Mouse (Mus musculus): ENCODE measurements around the gene Snn.

DNA sequence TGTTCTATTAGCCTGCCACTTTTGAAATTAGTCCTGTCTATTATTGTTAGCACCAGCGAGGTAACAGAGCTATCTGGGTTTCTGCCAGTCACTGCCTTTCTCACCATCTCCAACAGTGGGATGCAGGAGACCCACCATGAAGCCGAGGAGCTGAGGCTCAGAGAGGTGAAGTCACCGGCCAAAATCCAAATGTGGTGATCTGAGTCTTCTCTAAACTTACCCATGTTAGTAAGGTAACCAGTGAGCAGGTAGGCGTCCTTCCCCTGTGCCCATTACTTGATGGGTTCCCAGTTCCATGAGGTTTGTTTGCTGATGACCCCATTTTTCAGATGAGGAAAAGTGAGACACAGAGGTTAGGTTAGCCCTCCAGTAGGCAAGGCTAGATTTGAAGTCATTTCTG, 3.6 kb downstream of the Snn start:
- TF ChIP-seq EP300 (IDR thresholded peaks at IDR 0.05; ENCODE audit: insufficient read depth, low read depth, low read length) (no peak), CTCF (IDR thresholded peaks at IDR 0.05; ENCODE audit: low read depth, low read length) (no peak), POLR2A (IDR thresholded peaks at IDR 0.05; ENCODE audit: insufficient read depth, low read length) (no peak)

All from ES-Bruce4 (cell line).